Mouse (Mus musculus) CH12.LX (cell line): ENCODE measurements at regions not wholly inside any gene's neighbourhood (a gene's known extent, or its start where the extent isn't known, plus 50 kb on each side); places are given as distances from the start of the nearest gene placed in this dataset.

Experiments used
- DNase-seq: peaks from one replicate; pipeline ENCODE4 v3.0.0-alpha.2; 2013; ENCODE audit errors: extremely low read depth
- H3K27ac ChIP-seq: 2 replicates; pipeline ENCODE4 v1.5.1; 2012; ENCODE audit warnings: low read depth, mild to moderate bottlenecking, control low read depth, moderate library complexity; ENCODE audit not compliant: insufficient read depth
- H3K27me3 ChIP-seq: replicated peaks from 2 replicates; pipeline ENCODE3; 2012; ENCODE audit warnings: inconsistent platforms
- H3K36me3 ChIP-seq, 2 experiments: replicated peaks in 1 of 2; 2 replicates each; pipeline versions ENCODE3 to v1.6.1; 2012; ENCODE audit warnings: inconsistent platforms in 1 of 2, low read length in 1 of 2, mild to moderate bottlenecking in 1 of 2, mixed read lengths in 1 of 2, moderate library complexity in 1 of 2; ENCODE audit not compliant: control insufficient read depth in 1 of 2, insufficient read depth in 1 of 2
- H3K4me1 ChIP-seq, 2 experiments: 2 replicates each; pipeline ENCODE4 v1.6.1; 2012; ENCODE audit warnings: inconsistent platforms in 1 of 2, moderate library complexity in 1 of 2; ENCODE audit not compliant: insufficient read depth in 2 of 2, control insufficient read depth in 1 of 2
- H3K4me2 ChIP-seq: 2 replicates; pipeline ENCODE4 v1.6.1; 2012; ENCODE audit warnings: low read depth, mild to moderate bottlenecking, control low read depth; ENCODE audit not compliant: poor library complexity, insufficient read depth, severe bottlenecking
- H3K4me3 ChIP-seq, 3 experiments: fragments of 150-350 bp in 1 of 3; sonication (generic) in 1 of 3; replicated peaks in 1 of 3; 2 replicates each; pipeline versions ENCODE3 to v1.5.1; 2011 to 2012; ENCODE audit warnings: low read depth in 2 of 3, low read length in 2 of 3, mild to moderate bottlenecking in 2 of 3, moderate library complexity in 2 of 3, control low read depth in 1 of 3, improper control_type of control experiment in 1 of 3, inconsistent platforms in 1 of 3, mixed read lengths in 1 of 3; ENCODE audit not compliant: poor library complexity in 1 of 3
- H3K79me2 ChIP-seq: replicated peaks from 2 replicates; pipeline ENCODE4 v1.6.1; 2012; ENCODE audit warnings: mild to moderate bottlenecking, moderate library complexity; ENCODE audit not compliant: control insufficient read depth, poor library complexity, insufficient read depth, severe bottlenecking; ENCODE audit errors: extremely low read depth
- H3K9ac ChIP-seq: 2 replicates; pipeline ENCODE4 v1.6.1; 2012; ENCODE audit warnings: low read depth, mild to moderate bottlenecking, control low read depth, moderate library complexity; ENCODE audit not compliant: insufficient read depth
- H3K9me3 ChIP-seq: replicated peaks from 2 replicates; pipeline ENCODE3; 2012; ENCODE audit warnings: low read length, inconsistent platforms, mixed read lengths
- CHD1 ChIP-seq: IDR thresholded peaks from 2 replicates; pipeline ENCODE4 v1.6.1; 2012; ENCODE audit warnings: low read depth, low read length, improper control_type of control experiment, inconsistent platforms
- CTCF ChIP-seq, 2 experiments: IDR thresholded peaks in 1 of 2; conservative IDR thresholded peaks in 1 of 2; 2 replicates each; pipeline ENCODE4 v1.5.1; 2011 to 2012; ENCODE audit warnings: low read depth in 2 of 2, low read length in 2 of 2, improper control_type of control experiment in 1 of 2, inconsistent platforms in 1 of 2, mild to moderate bottlenecking in 1 of 2, moderate library complexity in 1 of 2
- E2F4 ChIP-seq: IDR thresholded peaks from 2 replicates; pipeline ENCODE4 v1.6.1; 2011; ENCODE audit warnings: low read depth, low read length, improper control_type of control experiment; ENCODE audit not compliant: insufficient replicate concordance
- ELF1 ChIP-seq: IDR thresholded peaks from 2 replicates; pipeline ENCODE4 v1.6.1; 2014; ENCODE audit warnings: low read depth, mild to moderate bottlenecking, inconsistent platforms, low read length, improper control_type of control experiment
- ETS1 ChIP-seq: conservative IDR thresholded peaks from 2 replicates; pipeline ENCODE4 v1.6.1; 2012; ENCODE audit warnings: low read depth, mild to moderate bottlenecking, inconsistent platforms, low read length, improper control_type of control experiment, moderate library complexity
- HCFC1 ChIP-seq: IDR thresholded peaks from 2 replicates; pipeline ENCODE4 v1.6.1; 2012; ENCODE audit warnings: low read depth, mild to moderate bottlenecking, inconsistent platforms, low read length, improper control_type of control experiment
- IRF4 ChIP-seq: IDR thresholded peaks from 2 replicates; pipeline ENCODE4 v1.6.1; 2014; ENCODE audit warnings: low read depth, mild to moderate bottlenecking, inconsistent platforms, low read length, improper control_type of control experiment
- JUN ChIP-seq: IDR thresholded peaks from 2 replicates; pipeline ENCODE4 v1.6.1; 2011; ENCODE audit warnings: low read depth, mild to moderate bottlenecking, low read length, improper control_type of control experiment, moderate library complexity; ENCODE audit not compliant: insufficient read depth
- JUND ChIP-seq: conservative IDR thresholded peaks from 2 replicates; pipeline ENCODE4 v1.6.1; 2011; ENCODE audit warnings: low read depth, low read length, improper control_type of control experiment
- KAT2A ChIP-seq: IDR thresholded peaks from 2 replicates; pipeline ENCODE4 v1.6.1; 2012; ENCODE audit warnings: low read length, improper control_type of control experiment, inconsistent platforms; ENCODE audit not compliant: insufficient replicate concordance
- MAX ChIP-seq: IDR thresholded peaks from 2 replicates; pipeline ENCODE4 v1.6.1; 2011; ENCODE audit warnings: low read length, improper control_type of control experiment
- MAZ ChIP-seq: IDR thresholded peaks from 2 replicates; pipeline ENCODE4 v1.6.1; 2012; ENCODE audit warnings: low read depth, mild to moderate bottlenecking, inconsistent platforms, low read length, improper control_type of control experiment, moderate library complexity
- MEF2A ChIP-seq: IDR thresholded peaks from 2 replicates; pipeline ENCODE4 v1.6.1; 2014; ENCODE audit warnings: low read depth, mild to moderate bottlenecking, inconsistent platforms, low read length, improper control_type of control experiment, borderline replicate concordance
- MYC ChIP-seq: IDR thresholded peaks from 2 replicates; pipeline ENCODE4 v1.6.1; 2011; ENCODE audit warnings: low read depth, mild to moderate bottlenecking, improper control_type of control experiment, low read length
- NELFE ChIP-seq: IDR thresholded peaks from 2 replicates; pipeline ENCODE4 v1.6.1; 2011; ENCODE audit warnings: low read depth, low read length, improper control_type of control experiment
- NRF1 ChIP-seq: IDR thresholded peaks from 2 replicates; pipeline ENCODE4 v1.6.1; 2014; ENCODE audit warnings: low read depth, mild to moderate bottlenecking, inconsistent platforms, low read length, improper control_type of control experiment, moderate library complexity
- POLR2AphosphoS2 ChIP-seq: IDR thresholded peaks from 2 replicates; pipeline ENCODE4 v1.6.1; 2011; ENCODE audit warnings: low read depth, low read length, improper control_type of control experiment
- RAD21 ChIP-seq: IDR thresholded peaks from 2 replicates; pipeline ENCODE4 v1.6.1; 2011; ENCODE audit warnings: low read depth, mild to moderate bottlenecking, low read length, improper control_type of control experiment, moderate library complexity
- RCOR1 ChIP-seq: conservative IDR thresholded peaks from 2 replicates; pipeline ENCODE4 v1.6.1; 2012; ENCODE audit warnings: low read depth, mild to moderate bottlenecking, inconsistent platforms, low read length, improper control_type of control experiment
- SMC3 ChIP-seq: IDR thresholded peaks from 2 replicates; pipeline ENCODE4 v1.6.1; 2011; ENCODE audit warnings: low read depth, low read length, improper control_type of control experiment
- TBP ChIP-seq: conservative IDR thresholded peaks from 2 replicates; pipeline ENCODE4 v1.6.1; 2011; ENCODE audit warnings: low read depth, low read length, improper control_type of control experiment
- UBTF ChIP-seq: IDR thresholded peaks from 2 replicates; pipeline ENCODE4 v1.6.1; 2012; ENCODE audit warnings: low read depth, mild to moderate bottlenecking, inconsistent platforms, low read length, improper control_type of control experiment, moderate library complexity
- USF1 ChIP-seq: IDR thresholded peaks from 2 replicates; pipeline ENCODE4 v1.6.1; 2014; ENCODE audit warnings: low read depth, mild to moderate bottlenecking, inconsistent platforms, low read length, improper control_type of control experiment
- USF2 ChIP-seq: conservative IDR thresholded peaks from 2 replicates; pipeline ENCODE4 v1.6.1; 2011; ENCODE audit warnings: low read depth, low read length, improper control_type of control experiment
- ZC3H11A ChIP-seq: IDR thresholded peaks from 2 replicates; pipeline ENCODE4 v1.6.1; 2012; ENCODE audit warnings: low read depth, mild to moderate bottlenecking, inconsistent platforms, low read length, improper control_type of control experiment
- ZKSCAN1 ChIP-seq: IDR thresholded peaks from 2 replicates; pipeline ENCODE4 v1.6.1; 2012; ENCODE audit warnings: low read depth, inconsistent platforms, low read length, improper control_type of control experiment, borderline replicate concordance
- ZMIZ1 ChIP-seq: IDR thresholded peaks from 2 replicates; pipeline ENCODE4 v1.6.1; 2012; ENCODE audit warnings: low read depth, mild to moderate bottlenecking, inconsistent platforms, low read length, improper control_type of control experiment
- ZNF384 ChIP-seq: IDR thresholded peaks from 2 replicates; pipeline ENCODE4 v1.6.1; 2012; ENCODE audit warnings: low read depth, low read length, improper control_type of control experiment, inconsistent platforms
- dilution Hi-C: fragments of 300-500 bp; cut with MboI; formaldehyde crosslinking; loops from 2 replicates; pipeline ENCODE4 v1.14.3; 2020; ENCODE audit warnings: low sequenced_read_pairs; ENCODE audit not compliant: extremely low pct_unique_long_range_greater_than_20kb, extremely low pct_ligation_motif_present
- in situ Hi-C: fragments of 300-500 bp; cut with MboI; formaldehyde crosslinking; loops from 3 replicates; pipeline ENCODE4 v1.14.3; 2019; ENCODE audit warnings: low sequenced_read_pairs, low pct_ligation_motif_present, low pct_unique_long_range_greater_than_20kb, mixed read lengths

GRCm38 (mm10) chr9:46473681-46474080 lies 153.9 kb upstream of the 4931429L15Rik start:
- H3K79me2 ChIP-seq = no peaks in the 10 kb centered on the region
- H3K4me3 ChIP-seq = no peak overlapping the region
- dilution Hi-C loops = no loop called here
- no peaks in the 10 kb centered on the region for H3K27me3 ChIP-seq
- in situ Hi-C loops = no loop called here
- DNase-seq = no peak
- no peaks in the 10 kb centered on the region for H3K9me3 ChIP-seq
- TF ChIP-seq SMC3 (no peak), JUND (no peak), MYC (no peak), ZC3H11A (no peak), RCOR1 (no peak), CHD1 (no peak), ZNF384 (no peak), ETS1 (no peak), MAX (no peak), RAD21 (no peak), UBTF (no peak), ELF1 (no peak), MAZ (no peak), NRF1 (no peak), POLR2AphosphoS2 (no peak), TBP (no peak), CTCF (conservative IDR thresholded peaks at IDR 0.05 in 1 of 2, IDR thresholded peaks at IDR 0.05 in 1 of 2; ENCODE audit: low read depth in 2 of 2, low read length in 2 of 2) (no peak), JUN (no peak), MEF2A (no peak), KAT2A (no peak)
- H3K4me1 ChIP-seq = peaks cover 0 to 8% of the 10 kb centered on the region in 2 experiments; a peak in 2 of 4 replicates
- no peak overlapping the region for H3K9ac ChIP-seq
- H3K27ac ChIP-seq = no peak overlapping the region
- H3K4me2 ChIP-seq = no peak overlapping the region
- H3K36me3 ChIP-seq = no peaks in the 10 kb centered on the region

- dilution Hi-C loops = no loop called here
- in situ Hi-C loops = no loop called here
These were observed 149.7 kb upstream of the 4931429L15Rik start for GRCm38 (mm10) chr9:46469521-46469920.

More at GRCm38 (mm10) chr9:46469521-46469920, 149.7 kb upstream of the 4931429L15Rik start:
- no peak overlapping the region for H3K9ac ChIP-seq
- no peaks in the 10 kb centered on the region for H3K27me3 ChIP-seq
- no peak overlapping the region for H3K27ac ChIP-seq
- no peak overlapping the region for H3K4me3 ChIP-seq
- H3K9me3 ChIP-seq = no peaks in the 10 kb centered on the region
- no peak for DNase-seq
- H3K4me1 ChIP-seq = peaks cover 0 to 5% of the 10 kb centered on the region in 2 experiments; a peak in 2 of 4 replicates
- H3K36me3 ChIP-seq = no peaks in the 10 kb centered on the region
- no peak for TF ChIP-seq E2F4
- no peak for TF ChIP-seq TBP
- TF ChIP-seq UBTF = no peak
- TF ChIP-seq MEF2A = no peak
- no peak for TF ChIP-seq NELFE
- TF ChIP-seq ZMIZ1 = no peak
- TF ChIP-seq ZKSCAN1 = no peak
- TF ChIP-seq RAD21 = no peak
- TF ChIP-seq MAX = no peak
- TF ChIP-seq HCFC1 = no peak
- TF ChIP-seq USF1 = no peak
- TF ChIP-seq IRF4 = no peak
- no peak for TF ChIP-seq USF2
- no peak for TF ChIP-seq JUND
- H3K79me2 ChIP-seq = no peaks in the 10 kb centered on the region
- H3K4me2 ChIP-seq = no peak overlapping the region
